Mouse (Mus musculus): ENCODE results near the gene Col9a3. TPM values are rescaled to one million over a fixed set of nuclear protein-coding genes. Genes with fewer than 3 reads are reported as not detected.

Gene Col9a3
- polyA plus RNA-seq, 1 experiment from 2014 or later = 74.9 TPM

Other genes starting within 250 kb of the Col9a3 start
- gene Slco4a1, start 141.5 kb upstream of the Col9a3 start, polyA plus RNA-seq (2015; fragmentation: Nextera tagmentation; extraction: Ambion mirVana) = 1.9 and 2.2 TPM in 2 replicates
- 0.82 and 1.2 TPM in 2 replicates for gene Ntsr1, start 97.8 kb upstream of the Col9a3 start, polyA plus RNA-seq (2015; fragmentation: Nextera tagmentation; extraction: Ambion mirVana)
- 42.2 and 44.8 TPM in 2 replicates for gene Mrgbp, start 16.5 kb upstream of the Col9a3 start, polyA plus RNA-seq (2015; fragmentation: Nextera tagmentation; extraction: Ambion mirVana)
- 85.8 and 86.2 TPM in 2 replicates for gene Ogfr, start 8.5 kb upstream of the Col9a3 start, polyA plus RNA-seq (2015; fragmentation: Nextera tagmentation; extraction: Ambion mirVana)
- gene Tcfl5, start 44.9 kb downstream of the Col9a3 start, polyA plus RNA-seq (2015; fragmentation: Nextera tagmentation; extraction: Ambion mirVana) = 0.22 and 0.34 TPM in 2 replicates
- 27.6 and 29.7 TPM in 2 replicates for gene Dido1, start 112.2 kb downstream of the Col9a3 start, polyA plus RNA-seq (2015; fragmentation: Nextera tagmentation; extraction: Ambion mirVana)
- gene Gid8, start 112.3 kb downstream of the Col9a3 start, polyA plus RNA-seq (2015; fragmentation: Nextera tagmentation; extraction: Ambion mirVana) = 56.6 and 58.7 TPM in 2 replicates
- gene Slc17a9, start 127.5 kb downstream of the Col9a3 start, polyA plus RNA-seq (2015; fragmentation: Nextera tagmentation; extraction: Ambion mirVana) = 0.19 and 0.83 TPM in 2 replicates
- 1.2 and 2.5 TPM in 2 replicates for gene Bhlhe23, start 179.1 kb downstream of the Col9a3 start, polyA plus RNA-seq (2015; fragmentation: Nextera tagmentation; extraction: Ambion mirVana)